Mouse (Mus musculus): ENCODE measurements around the gene Vmn2r116.
"Not testable (repeated sequence)": the region's sequence is repeated elsewhere in the genome, so short reads cannot be mapped to it uniquely, and the experiment has no call there.

The Vmn2r116 gene

DNA sequence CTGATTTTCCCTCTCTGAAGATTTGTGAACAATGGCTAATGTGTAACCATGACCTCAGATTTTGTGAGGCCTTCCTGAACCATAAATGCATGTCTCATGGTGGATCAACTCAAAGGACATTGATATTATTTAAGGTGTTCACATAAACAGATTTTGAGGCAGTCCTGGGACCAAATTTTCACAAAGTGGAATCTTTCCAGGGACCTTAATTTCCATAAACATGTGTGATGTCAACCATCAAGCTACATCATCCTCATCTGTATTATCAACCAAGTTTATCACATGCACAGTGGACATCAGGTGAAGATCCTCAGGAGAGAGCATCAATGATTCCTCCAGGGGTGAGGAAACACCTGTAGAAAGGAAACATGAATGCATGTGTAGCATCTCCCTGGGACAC, at the start of gene Vmn2r116:
Vmn2r116 (plus strand) TSS at position 301 of the 400 bp plus-strand sequence.
- DNase-seq = not testable (repeated sequence)

DNA sequence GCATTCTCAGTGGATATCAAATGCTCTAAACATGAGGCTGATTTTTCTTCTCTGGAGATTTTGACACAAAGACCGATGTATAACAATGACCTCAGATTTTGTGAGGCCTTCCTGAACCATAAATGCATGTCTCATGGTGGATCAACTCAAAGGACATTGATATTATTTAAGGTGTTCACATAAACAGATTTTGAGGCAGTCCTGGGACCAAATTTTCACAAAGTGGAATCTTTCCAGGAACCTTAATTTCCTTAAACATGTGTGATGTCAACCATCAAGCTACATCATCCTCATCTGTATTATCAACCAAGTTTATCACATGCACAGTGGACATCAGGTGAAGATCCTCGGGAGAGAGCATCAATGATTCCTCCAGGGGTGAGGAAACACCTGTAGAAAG, 41.0 kb upstream of the Vmn2r116 start, which contains the start of gene Vmn2r115:
Vmn2r115 (plus strand) TSS at position 301 of the 400 bp plus-strand sequence.
- DNase-seq = not testable (repeated sequence)

DNA sequence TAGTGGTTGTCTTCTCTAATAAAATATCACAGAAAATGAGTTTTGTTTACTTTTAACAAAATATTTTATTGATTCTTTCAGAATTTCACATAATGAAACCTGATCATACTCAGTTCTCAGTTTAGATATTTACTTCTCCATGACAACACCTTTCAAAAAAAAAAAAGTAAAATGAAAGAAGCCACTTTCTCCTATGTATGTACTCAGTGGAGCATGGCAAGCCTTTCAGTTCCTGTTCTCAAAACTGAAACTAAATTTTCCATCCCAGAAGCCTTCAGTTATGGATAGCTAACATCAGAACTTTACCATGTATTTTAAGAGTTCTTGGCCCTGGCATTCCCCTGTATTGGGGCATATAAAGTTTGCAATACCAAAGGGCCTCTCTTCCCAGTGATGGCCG, 32.8 kb upstream of the Vmn2r116 start:
- DNase-seq = no peak

DNA sequence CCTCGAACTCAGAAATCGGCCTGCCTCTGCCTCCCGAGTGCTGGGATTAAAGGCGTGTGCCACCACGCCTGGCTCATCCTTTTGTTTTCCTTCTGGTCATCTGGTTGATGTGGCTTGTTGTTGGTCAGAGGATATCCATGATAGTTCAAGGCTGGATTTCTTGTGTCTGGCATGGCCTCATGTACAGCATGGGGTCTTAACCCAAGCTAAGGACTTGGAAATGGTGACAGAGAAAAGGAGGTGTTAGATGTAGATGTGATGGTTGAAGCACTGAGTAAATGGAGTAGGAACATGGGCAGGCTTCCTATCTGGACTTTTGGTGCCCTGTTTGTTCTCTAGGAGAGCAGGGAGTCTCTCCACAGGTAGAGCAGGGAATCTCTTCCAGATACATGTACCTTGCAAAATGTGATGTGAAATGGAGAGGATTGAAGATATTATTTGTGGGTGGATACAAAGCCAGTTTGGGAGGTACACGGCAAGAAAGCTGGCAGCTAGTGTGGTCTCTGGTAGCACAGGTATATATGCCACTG, 48.8 kb downstream of the Vmn2r116 start:
- DNase-seq = no peak

Measured in kidney, adult 8-10 months (tissue).